Mouse (Mus musculus) liver, embryonic 14.5 days (tissue): ENCODE measurements around the gene 4930507D05Rik.

Experiments
- CTCF ChIP-seq: IDR thresholded peaks from 2 replicates; pipeline ENCODE4 v1.5.1; 2016; ENCODE audit warnings: antibody characterized with exemption, low read depth, control low read depth
- EP300 ChIP-seq: IDR thresholded peaks from 2 replicates; pipeline ENCODE4 v1.6.1; 2016; ENCODE audit warnings: antibody characterized with exemption, low read depth

GRCm38 (mm10) chr10:62449364-62450279 lies at the start of gene 4930507D05Rik, which contains the start of gene Supv3l1:
- TF ChIP-seq CTCF (no peak), EP300 (peak; percentile 79)
